Mouse (Mus musculus) lung, adult 2 months (tissue): ENCODE measurements around the gene Plekhh1.

Experiments used
- CTCF ChIP-seq: fragments of 200-500 bp; IDR thresholded peaks from 2 replicates; pipeline ENCODE4 v1.5.1; 2011; ENCODE audit warnings: mild to moderate bottlenecking, low read length, control low read depth; ENCODE audit not compliant: insufficient read depth
- POLR2A ChIP-seq: fragments of 200-500 bp; IDR thresholded peaks from 2 replicates; pipeline ENCODE4 v1.6.1; 2011; ENCODE audit warnings: low read depth, mild to moderate bottlenecking, control low read depth, low read length, borderline replicate concordance; ENCODE audit errors: extremely low read depth

DNA sequence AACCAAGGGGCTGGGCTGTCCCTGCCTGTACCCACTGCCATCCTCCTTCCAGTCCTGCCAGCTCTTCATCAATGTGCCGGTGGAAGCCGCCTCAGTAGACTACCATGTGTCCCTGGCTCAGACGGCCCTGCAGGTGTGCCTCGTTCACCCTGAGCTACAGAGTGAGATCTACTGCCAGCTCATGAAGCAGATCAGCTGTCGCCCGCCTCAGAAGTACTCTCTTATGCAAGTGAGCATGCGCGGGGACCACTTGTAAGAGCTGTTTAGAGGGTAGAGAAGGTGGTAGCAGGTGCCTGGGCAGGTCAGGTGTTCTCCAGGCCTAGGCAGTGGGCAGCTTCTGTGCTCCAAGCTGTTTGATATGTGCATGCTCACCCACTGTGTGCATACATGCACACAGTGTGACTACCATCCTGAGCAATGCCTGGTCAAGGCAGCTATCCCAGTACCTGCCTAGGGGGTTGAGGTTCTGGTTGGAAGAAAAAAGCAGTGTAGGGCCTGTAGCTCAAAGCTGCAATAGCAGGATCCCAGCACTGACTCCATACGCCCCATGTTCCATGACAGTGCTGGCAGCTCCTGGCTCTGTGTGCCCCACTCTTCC lies 41.9 kb downstream of the Plekhh1 start:
- no peak for TF ChIP-seq POLR2A
- no peak for TF ChIP-seq CTCF
